Comparison of ENCODE assay signal across 8 mouse cellular contexts in the genomic region with DNA sequence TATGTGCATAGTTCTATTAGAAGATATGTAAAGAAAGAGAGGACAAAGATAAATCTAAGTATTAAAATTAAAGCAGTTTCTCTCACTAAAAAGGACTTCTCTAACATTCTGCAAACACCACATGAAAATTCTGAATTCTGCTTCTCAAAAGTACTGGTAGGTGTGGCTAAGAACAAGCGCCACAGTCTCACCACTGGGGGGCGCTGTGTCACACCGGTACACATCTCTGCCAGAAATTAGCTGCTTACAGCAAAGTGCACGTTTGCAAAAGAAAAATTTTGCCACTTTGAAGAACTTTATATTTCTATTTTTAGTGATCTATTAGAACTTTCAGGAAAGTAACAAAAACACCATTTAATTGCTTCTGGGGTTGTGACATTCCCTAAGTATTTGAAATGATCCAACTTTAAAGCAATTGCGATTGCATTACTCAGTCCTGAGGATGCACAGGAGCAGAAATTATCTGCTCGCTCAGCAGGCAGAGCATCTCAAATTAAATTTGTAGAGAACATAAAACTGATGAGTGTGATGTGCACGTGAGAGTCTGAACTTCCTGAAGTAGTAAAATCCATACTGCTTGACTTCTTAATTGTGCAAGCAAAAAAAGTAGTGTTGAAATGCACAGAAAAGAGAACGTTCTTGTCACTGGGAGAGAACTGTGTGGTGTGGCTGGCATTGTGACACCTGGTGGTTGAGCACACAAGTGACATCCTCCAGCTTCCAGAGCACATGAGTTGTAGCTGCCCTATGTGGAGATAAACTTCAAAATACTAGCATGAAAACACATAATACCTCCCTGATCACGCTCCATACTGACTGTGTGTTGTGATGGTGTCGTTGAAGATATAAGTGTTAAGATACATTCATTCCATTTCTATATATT. TPM values are rescaled to one million over a fixed set of nuclear protein-coding genes. Genes with fewer than 3 reads are reported as not detected.
A peak's percentile ranks its signal among the peaks of the same experiment; 100 is the strongest.
DNase-seq lines count a peak whose midpoint lies in the region; ATAC-seq and TF ChIP-seq lines count a peak whose summit lies in the region.

No protein-coding gene starts in this region.

- no peaks in the 10 kb centered on the region for H3K27me3 ChIP-seq in hindbrain, embryonic 14.5 days (ENCODE audit: control insufficient read depth, insufficient read depth, low read length)

- no peaks in the 10 kb centered on the region for H3K4me1 ChIP-seq in hindbrain, embryonic 14.5 days (replicated peaks; ENCODE audit: control insufficient read depth, insufficient read depth, low read length)

- H3K4me3 ChIP-seq in hindbrain, embryonic 14.5 days (replicated peaks; ENCODE audit: low read length), result no peak overlapping the region
- H3K4me3 ChIP-seq in left cerebral cortex, adult 2 months, result no peak overlapping the region

- H3K36me3 ChIP-seq in hindbrain, embryonic 14.5 days (replicated peaks; ENCODE audit: control insufficient read depth, insufficient read depth), result no peaks in the 10 kb centered on the region

- peak overlapping the region; percentile 27; the same call in 1 of the 2 replicates for H3K4me2 ChIP-seq in hindbrain, embryonic 14.5 days (replicated peaks)

- DNase-seq in NIH3T3 (ENCODE audit: low read depth), result peak; percentile 86
- peak; percentile 65 to 79 for DNase-seq in cerebellum, adult 18-20 months
- DNase-seq in hindbrain, embryonic 14.5 days (ENCODE audit: low spot score), result peak; percentile 71
- DNase-seq in left cerebral cortex, adult 2 months (ENCODE audit: extremely low spot score in 1 of 2, low spot score in 2 of 2), result peak; percentile 52 to 69
- peak; percentile 66 to 68 for DNase-seq in right cerebral cortex, adult 2 months (ENCODE audit: low spot score in 2 of 2)
- DNase-seq in urinary bladder, postnatal 25 days (ENCODE audit: low spot score), result peak; percentile 83

- H3K27ac ChIP-seq in hindbrain, embryonic 14.5 days, result no peak overlapping the region
- no peak overlapping the region for H3K27ac ChIP-seq in left cerebral cortex, adult 2 months

- ATAC-seq in frontal cortex, adult (ENCODE audit: low TSS enrichment), result peak; percentile 81
- peak; percentile 64; the same call in 1 of the 2 replicates for ATAC-seq in hindbrain, embryonic 14.5 days (ENCODE audit: low FRiP score)
- ATAC-seq in megakaryocyte progenitor cell, adult 5-6 weeks (replicated peaks; ENCODE audit: poor library complexity), result peak; percentile 95

- intact Hi-C loops in left cerebral cortex, adult 2 months (cut with DNase I), result loop anchor here (5.0 kb wide), 1 partner anchor 147 kb away; no protein-coding TSS in a partner anchor

- TF ChIP-seq CTCF in left cerebral cortex, adult 2 months (IDR thresholded peaks at IDR 0.05), result peak; percentile 95

- no peaks in the 10 kb centered on the region for H3K9me3 ChIP-seq in hindbrain, embryonic 14.5 days (ENCODE audit: control insufficient read depth, low read length)

- no peak overlapping the region for H3K9ac ChIP-seq in hindbrain, embryonic 14.5 days

- 33% methylated on average over 10 of the region's 10 CpGs for WGBS in hindbrain, embryonic 14.5 days

RNA-seq across cellular contexts. Expression of gene Zc3h15, which starts 18.8 kb away (rescaled TPM):
- 159 and 168 TPM in 2 replicates for polyA plus RNA-seq in hindbrain, embryonic 14.5 days (2014; fragmentation: Nextera tagmentation; extraction: Ambion mirVana)
- 100 to 1,000 TPM; 143 to 148 TPM for total RNA-seq in left cerebral cortex, adult 2 months (2021)
- total RNA-seq in megakaryocyte progenitor cell, adult 5-6 weeks (2015), result 164 and 174 TPM in 2 replicates
- total RNA-seq in megakaryocyte progenitor cell, adult 5-6 weeks (2017), result 130 and 179 TPM in 2 replicates
